Mouse (Mus musculus): ENCODE results near the gene Gmpr2.
A peak's percentile ranks its signal among the peaks of the same experiment; 100 is the strongest.

Gene Gmpr2

DNA sequence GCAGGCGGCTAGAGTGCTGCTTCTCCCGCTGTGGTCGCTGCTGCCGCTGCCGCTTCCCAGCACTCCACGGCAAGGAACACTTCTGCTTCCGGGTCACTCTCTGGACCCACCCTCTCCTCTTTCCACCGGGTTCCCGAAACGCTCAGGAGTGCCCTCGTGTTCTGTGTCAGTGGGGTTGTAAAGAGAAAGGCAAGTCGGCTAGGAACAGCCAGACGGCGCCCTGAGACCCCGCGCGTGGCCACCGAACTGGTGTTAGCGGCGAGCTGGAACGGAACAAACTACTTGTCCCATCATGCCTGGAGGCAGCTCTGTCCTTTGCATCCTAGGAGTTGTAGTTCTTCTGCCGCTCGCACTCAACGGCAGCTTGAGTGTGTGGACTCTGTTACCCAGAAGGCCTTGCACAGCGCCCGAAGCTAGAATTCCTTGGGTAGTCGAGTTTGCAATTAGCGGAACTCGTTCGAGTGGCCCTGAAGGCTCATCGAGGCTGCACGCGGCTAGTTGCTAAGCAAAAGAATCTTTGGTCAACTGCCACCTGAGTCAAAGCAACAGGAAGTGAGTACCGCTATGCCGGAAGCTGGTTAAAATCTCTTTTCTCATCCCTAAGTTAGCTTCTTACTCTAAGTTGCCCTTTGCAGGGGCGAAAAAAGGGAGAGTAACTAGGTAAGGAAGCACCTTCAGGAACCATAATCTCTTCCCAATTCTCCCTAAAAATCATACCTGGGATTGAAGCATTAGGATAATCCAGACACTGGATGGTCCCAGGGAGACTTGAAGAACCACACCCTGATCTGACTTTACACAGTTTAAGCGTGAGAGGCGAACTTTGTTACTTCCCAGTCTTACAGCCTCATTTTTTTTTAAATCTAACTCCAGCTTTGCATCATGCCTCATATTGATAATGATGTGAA, at the start of gene Gmpr2, which contains the start of gene Nedd8:
Gmpr2 (plus strand) TSS at position 109 of the 908 bp plus-strand sequence.
Nedd8 (minus strand) TSS at position 292 of the 908 bp plus-strand sequence.
- peak; percentile 85 for DNase-seq (ENCODE audit: low read depth, low spot score)

DNA sequence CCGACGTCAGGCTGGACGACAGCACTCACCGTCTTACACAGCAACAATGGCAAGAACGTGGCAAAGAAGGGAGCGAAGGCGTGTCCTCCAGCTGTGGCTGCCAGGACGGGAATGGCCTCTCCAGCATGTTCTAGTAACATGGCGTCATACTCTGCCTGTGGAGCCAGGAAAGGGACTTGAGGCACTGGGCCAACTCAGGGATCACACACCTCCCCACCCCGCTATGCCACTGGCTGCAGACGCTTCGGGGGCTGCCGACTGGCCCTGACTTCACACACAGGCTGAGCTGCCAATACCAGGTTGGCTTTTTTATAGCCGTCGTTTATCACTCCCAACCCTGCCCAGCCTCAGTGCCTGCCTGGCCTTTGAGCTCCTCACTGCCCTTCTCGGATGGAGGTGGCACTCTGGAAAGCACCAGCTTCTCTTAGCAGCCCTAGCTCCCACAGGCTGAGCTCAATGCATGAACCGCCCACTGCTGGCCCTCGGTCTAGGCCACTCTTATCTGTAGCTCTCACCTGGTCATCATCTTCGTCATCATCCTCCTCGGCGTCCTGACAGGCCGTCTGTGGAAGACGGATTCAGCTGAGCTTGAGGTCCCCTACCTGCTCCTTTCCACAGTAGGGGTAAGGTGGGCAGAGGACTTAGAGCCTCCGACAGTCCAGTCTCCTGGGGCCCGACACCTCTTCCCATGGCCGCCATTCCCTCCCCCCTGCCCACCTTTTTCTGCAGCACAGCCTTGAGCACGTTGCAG, 43.5 kb upstream of the Gmpr2 start:
- DNase-seq (ENCODE audit: low read depth, low spot score): no peak

DNA sequence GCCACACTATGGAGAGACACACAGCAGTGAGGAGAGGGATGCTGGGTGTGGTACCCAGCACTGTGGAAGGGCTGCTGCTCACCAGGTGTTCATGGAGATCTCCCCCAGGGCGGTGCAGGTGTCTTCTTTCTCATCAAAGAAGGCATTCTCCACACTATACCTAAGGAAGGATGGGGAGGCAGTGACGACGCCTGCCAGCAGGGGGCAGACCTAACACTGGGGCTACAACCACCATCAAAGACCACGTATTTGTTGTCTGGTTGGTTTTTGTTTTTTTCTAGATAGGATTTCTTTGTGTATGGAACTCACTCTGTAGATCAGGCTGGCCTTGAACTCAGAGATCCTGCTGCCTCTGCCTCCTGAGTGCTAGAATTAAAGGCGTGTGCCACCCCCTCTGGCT, 42.4 kb upstream of the Gmpr2 start:
- no peak for DNase-seq (ENCODE audit: low read depth, low spot score)

DNA sequence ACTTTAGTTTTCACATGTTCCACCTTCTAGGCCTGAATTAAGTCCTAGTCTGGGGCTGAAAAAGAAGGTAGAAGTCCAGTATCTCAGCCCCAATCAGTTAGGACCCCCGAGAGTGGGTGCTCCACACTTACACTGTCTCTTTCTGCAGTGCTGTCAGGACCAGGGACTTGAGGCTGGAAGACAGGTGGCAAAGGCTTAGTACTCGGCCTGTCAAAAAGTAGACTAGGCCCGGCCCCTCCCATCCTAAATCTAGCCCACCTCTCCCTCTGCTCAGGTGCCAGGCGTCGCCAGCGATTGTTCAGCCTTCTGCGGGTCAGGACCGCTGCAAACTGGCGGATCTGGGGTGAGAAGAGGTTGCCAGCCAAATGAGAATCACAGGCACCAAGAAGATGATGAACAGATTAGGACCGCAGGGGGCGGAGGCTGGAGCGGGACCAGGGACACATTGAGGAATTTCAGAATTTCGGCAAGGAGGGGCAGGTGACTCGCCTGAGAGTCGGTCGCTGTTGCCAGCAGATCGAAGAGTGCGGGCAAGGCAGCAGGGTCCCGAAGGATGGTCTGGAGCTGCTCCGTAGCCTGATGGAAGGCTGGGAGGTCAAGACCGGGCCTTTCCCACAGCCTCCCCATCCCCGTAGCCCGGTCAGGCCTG, 36.7 kb upstream of the Gmpr2 start:
- DNase-seq (ENCODE audit: low read depth, low spot score): no peak

DNA sequence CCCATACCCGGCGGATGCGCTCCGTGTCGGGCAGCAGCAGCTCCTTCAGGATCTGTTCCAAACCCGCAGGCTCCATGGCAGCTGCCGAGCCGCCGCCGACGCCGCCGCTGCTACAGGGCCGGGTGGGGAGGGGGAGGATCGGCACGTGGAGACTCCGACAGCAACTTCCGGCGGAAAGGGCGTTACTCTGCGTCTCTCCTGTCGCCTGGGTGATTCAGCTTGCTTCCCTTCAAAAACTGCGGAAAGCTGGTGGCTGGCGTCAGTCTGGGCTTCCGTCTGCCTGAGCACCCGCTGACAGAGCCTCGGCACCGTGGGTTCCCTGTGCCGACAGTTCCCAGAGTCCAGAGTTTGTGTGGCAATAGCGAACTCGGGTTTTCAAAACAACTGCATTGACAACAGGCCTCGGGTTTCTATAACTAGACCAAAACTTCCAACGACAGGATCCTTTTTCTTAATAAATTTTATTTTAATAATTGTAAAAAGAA, 36.2 kb upstream of the Gmpr2 start, which contains the start of gene Ipo4:
Ipo4 (minus strand) TSS at position 435 of the 485 bp plus-strand sequence.
- peak; percentile 80 for DNase-seq (ENCODE audit: low read depth, low spot score)

DNA sequence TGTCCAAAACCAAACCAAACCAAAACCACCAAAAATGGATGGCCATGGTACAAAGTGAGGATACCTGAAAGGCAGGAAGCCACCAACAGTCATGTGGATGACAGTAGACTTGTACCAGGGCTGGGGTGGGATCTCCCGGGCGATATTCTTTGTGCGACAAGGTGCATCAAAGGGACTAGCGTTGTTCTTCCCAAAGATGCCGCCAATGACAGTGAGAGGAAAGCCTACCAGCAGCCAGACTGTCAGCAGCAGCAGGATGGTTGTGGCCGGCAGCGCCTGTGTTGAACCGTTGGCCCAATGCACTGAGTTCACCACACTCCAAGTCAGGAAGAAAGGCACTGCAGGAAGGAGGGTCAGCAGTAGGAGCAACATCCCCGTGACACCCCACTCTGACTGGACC, 33.9 kb upstream of the Gmpr2 start, which contains the start of gene Gm49378:
Gm49378 (minus strand) TSS at position 101 of the 400 bp plus-strand sequence.
- no peak for DNase-seq (ENCODE audit: low read depth, low spot score)

DNA sequence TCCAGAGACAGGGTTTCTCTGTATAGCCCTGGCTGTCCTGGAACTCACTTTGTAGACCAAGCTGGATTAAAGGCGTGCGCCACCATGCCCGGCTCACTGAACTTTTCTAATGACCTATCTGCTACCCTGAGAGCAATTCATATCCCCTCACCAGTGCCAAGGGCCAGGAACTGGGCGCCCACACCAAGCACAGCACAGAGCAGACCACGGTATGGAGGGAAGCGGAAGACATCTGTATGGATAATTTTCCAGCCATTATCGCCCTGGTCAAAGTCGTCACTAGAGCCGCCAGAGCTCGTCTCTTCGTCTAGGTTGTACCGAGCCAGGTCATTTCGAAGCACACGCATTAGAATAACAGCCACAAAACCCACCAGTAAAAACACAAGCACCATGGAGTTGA, 30.9 kb upstream of the Gmpr2 start:
- DNase-seq (ENCODE audit: low read depth, low spot score): no peak

DNA sequence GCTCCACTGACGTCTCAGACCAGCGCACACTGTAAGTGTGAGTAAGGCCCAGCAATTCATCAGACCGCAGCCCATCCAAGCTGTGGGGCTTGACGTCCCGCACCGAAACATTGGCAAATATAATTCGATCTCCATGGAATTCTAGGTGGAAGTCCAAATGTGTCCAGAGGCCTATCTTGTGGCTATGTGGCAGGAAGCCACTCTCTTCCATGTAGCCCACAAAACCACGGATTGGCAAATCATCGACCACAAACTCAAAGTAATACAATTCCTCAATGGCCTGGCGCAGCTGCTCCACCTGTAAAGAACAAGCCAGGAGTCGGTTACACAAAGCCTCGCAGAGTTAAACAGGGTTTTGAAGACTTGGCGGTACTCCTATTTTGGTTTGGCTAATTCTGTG, 30.4 kb upstream of the Gmpr2 start:
- no peak for DNase-seq (ENCODE audit: low read depth, low spot score)

DNA sequence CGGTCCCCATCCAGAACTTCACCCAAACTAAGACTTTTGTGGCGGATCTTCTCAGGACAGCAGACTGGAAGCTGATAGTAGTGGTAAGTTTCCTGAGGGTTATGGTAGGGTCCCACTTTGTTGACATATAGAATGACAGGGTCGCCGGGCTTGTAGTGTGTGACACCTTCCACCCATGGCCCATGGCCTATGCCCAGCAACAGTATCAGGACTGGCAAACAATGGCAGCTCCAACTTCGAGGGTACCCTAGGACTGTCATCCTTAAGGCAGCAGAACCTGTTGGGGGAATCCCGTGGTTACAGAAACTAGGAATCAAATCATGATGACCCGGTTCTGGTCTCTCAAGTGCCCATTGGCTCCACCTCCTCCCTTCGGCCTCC, 29.1 kb upstream of the Gmpr2 start:
- no peak for DNase-seq (ENCODE audit: low read depth, low spot score)

DNA sequence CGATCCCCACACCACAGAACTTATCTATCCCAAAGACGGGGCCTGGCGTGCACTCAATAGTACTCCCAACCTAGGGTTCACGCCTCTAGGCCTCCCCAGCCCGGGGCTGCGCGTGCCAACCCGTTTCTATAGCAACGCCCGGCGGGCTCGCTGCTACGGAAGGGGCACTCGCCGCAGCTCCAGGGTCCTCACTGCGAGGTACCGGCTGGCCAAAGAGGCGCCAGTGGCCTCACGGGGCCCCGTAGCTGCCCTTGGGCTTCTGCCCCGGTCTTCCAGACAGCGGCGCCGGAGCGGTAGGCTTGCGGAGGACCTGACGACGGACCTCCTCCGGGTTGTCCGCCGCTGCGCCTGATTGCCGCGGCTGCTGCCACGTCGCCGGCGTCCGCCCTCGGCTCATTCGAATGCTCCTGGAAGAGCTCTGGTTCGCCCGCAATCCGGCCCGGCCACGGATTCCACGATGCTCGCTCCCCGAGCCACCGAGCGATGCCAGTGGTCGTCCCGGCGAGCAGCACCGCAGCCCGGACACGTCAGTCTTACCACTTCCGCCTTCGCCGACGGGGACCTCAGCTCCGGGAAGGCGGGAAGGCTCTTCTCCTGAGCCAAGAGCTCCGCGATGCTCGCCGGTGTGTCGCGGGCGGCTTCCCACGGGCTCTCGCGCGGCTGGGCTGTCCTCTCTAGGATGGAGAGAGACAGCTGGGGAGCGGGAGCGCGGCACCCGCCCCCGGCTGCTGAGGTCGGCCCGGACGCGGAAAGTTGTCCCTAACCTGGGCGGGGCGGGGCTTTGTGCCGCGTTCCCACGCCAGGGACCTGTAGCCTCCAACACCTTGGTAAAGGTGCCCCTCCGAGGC, 28.5 kb upstream of the Gmpr2 start, which contains the start of gene Tm9sf1:
Tm9sf1 (minus strand) TSS at position 747 of the 848 bp plus-strand sequence.
- DNase-seq (ENCODE audit: low read depth, low spot score): peak; percentile 68

DNA sequence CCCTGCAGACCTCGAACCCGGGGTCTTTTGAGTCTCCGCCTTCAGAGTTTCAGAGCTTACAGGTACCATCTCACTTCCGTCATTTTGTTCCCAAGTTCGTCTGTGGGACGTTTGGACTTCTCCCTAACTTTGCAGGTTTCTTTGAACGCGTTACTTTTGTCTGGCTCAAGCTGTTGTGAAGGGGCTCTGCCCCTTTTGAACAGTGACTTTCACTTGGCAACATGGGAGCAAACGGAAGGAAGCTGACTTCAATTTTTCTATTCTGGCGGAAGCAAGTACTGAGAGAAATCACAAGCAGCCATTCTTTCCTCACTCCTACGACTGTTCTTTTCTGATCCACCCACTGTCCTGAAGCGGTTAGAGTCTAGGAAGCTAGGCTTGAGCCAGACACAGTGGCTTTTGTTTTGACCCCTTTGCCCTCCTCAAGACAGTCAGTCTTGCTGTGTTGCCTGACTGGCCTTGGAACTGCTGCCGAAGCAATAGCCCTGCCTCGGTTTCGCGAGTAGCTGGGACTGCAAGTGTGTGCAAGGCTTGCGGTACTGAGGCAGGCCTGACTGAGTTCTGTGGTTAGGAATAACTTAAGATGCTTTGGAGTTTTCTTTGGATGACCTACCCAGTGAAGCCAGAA, 27.4 kb upstream of the Gmpr2 start:
- DNase-seq (ENCODE audit: low read depth, low spot score): no peak

DNA sequence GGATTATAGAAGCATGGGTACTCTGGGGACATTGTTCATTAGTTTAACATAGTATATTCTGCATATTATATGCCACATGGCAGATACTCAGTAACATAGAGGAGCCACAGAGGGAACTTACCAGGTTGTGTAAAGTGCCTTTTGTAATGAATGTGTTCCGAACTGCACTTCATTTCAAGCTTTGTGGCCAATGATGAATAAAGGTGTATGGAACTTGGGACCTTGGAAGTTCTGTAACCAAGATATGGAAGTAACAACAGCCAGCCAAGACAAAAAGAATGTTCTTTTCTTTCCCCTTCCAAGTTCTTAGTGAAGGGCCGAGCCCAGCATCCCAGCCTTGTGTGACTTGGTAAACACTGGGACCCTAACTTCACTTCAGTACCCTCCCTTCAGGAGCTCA, 21.9 kb upstream of the Gmpr2 start, which contains the start of gene Tssk4:
Tssk4 (plus strand) TSS at position 301 of the 400 bp plus-strand sequence.
- no peak for DNase-seq (ENCODE audit: low read depth, low spot score)

DNA sequence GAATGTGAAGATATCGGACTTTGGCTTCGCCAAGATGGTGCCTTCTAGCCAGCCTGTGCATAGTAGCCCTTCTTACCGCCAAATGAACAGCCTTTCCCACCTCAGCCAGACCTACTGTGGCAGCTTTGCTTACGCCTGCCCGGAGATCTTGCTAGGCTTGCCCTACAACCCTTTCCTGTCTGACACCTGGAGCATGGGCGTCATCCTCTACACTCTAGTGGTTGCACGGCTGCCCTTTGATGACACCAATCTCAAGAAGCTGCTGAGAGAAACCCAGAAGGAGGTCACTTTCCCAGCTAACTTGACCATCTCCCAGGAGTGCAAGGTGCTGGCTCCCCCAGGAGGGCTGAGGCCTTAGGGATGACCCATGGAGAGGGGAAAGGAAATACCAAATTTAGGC, 20.2 kb upstream of the Gmpr2 start:
- DNase-seq (ENCODE audit: low read depth, low spot score): no peak

DNA sequence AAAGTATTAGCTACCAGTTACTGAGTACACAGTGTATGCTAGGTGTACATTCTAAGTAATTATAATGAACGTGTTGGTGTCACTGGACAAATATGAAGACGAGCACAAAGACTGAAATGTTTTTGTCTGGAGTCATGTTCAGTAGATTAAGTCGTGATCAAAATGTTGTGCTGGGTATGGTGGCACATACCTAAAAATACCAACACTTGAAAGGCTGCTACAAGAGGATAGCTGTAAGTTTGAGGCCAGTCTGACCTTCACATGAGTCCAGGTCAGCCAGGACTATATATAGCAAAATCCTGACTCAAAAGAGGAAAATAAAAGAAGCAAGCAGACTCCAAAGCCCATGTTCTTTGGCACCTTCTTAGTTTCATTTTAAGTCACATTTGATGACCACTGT, 14.8 kb upstream of the Gmpr2 start:
- no peak for DNase-seq (ENCODE audit: low read depth, low spot score)

DNA sequence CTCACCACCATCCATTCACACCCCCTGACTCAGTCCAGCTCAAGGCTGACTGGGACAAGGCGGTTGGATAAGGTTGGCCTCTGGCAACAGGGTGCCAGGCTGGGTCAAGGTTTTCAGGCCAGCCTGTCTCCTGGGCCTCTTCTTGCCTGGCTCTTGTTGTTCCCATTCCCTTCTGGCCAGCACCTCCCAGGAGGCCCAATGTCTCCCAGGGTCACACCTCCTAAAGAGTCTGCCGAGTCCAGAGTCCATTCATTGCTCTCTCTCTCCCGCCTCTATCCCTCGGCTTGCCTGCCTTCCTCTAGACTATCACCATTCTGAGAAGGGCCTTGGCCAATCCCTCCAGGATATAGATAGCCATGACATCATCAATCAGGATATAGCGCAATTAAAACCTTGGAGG, 13.7 kb upstream of the Gmpr2 start:
- no peak for DNase-seq (ENCODE audit: low read depth, low spot score)

DNA sequence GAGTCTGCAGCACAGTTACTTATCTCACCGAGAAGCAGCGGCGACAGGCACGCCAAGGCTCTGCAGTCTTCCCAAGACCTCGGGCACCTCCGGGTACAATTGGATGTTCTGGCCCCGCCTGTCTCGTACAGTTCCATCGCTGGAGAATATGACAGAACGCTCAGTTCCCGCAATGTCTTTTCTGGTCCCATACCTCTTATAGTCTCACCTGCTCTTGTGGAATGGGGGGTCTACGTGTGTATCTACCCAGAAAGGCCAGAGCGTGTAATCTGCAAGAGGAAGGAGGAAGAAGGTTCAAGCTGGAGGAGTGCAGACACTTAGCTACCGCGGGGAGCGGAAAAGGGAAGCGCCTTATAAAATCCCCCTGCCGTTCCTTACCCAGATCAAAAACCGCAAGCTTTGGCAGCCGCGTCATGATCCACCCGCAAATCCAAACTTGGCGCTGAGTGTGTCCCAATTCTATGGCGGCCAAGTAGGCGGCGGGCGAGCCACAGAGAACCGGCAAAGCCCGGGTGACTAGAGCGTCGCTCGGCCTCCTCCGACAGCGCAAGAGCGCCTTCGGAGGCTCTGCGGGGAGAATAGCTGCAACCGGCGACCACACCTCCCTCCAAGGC, 11.7 kb upstream of the Gmpr2 start, which contains the start of gene Mdp1:
Mdp1 (minus strand) TSS at position 549 of the 614 bp plus-strand sequence.
- DNase-seq (ENCODE audit: low read depth, low spot score): peak; percentile 76

DNA sequence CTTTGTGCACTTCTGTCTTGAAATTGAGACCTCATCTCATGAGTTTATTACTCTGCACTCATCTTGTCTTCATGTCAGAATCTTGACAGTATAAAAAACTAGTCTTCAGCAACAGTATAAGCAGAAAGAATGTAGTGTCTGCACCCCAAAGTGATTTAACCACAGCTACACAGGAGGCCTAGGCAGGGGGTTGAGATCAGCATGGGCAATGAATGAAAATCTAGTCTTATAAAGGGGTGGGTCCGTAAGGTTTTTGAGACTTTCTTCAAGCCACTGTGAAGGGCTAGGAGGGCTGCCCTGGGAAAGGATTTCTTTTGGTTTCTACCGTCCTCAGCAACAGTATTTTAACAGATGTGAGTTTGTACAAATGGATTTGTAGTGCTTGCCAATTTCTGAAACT, 11.1 kb upstream of the Gmpr2 start:
- DNase-seq (ENCODE audit: low read depth, low spot score): no peak

DNA sequence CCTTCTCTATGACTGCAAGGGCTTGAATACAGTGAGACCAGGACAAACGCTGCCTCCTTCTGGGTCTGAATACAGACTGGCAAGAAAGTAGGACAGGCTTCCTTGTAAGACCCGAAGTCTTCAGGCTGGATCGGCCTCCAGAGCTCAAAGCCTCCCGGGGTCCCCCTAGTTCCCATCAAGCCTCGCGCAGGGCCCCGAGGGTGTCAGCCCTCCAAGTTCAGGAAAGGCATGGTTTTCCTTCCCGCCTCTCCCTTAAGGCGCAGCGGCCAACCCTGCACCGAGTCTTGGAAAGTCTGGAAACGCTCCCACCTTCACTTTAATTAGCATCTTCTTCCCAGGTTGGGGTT, 282 bp upstream of the Gmpr2 start:
- no peak for DNase-seq (ENCODE audit: low read depth, low spot score)

DNA sequence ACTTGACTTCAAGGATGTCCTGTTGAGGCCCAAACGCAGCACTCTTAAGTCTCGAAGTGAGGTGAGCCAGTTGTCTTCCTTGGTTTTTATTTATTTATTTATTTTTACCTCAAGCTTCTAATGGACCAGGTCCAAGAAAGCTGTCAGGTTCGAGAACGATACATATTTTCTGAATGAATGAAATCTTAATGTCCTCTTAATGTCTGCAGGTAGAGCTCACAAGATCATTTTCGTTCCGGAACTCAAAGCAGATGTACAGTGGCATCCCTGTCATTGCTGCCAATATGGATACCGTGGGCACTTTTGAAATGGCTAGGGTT, 960 bp downstream of the Gmpr2 start:
- no peak for DNase-seq (ENCODE audit: low read depth, low spot score)

DNA sequence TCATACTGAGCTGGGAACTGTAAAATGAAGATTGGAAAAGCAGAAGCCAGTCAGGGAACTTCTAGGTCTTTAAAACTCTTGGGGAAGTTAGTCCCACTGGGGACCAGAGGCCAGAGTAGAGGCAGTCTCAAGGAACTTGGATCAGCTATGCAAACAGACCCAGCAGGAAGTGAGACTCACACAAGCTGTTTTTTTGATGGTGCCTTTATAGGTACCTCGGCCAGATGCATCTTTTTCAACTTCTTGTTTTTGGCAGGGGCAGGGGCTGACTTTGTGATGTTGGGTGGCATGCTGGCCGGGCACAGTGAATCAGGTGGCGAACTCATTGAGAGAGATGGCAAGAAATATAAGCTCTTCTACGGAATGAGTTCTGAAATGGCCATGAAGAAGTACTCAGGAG, 5.9 kb downstream of the Gmpr2 start:
- DNase-seq (ENCODE audit: low read depth, low spot score): no peak
